Mouse (Mus musculus): ENCODE measurements around the gene Fkrp. TPM values are rescaled to one million over a fixed set of nuclear protein-coding genes. Genes with fewer than 3 reads are reported as not detected.

Fkrp gene
- polyA plus RNA-seq (2021; fragmentation: Nextera tagmentation) = 20.2 and 23.1 TPM in 2 replicates
- long read RNA-seq, experiment 1, transcript Fkrp-201 (3 exons, 2,827 nt) = major isoform, 13 of 54 reads
- long read RNA-seq, experiment 1, partial matches to known transcripts = 7 of 54 reads
- long read RNA-seq, experiment 1, other reads (novel, unspliced or antisense) = 34 of 54 reads
- long read RNA-seq, experiment 2, transcript Fkrp-201 (3 exons, 2,827 nt) = major isoform, 105 of 207 reads
- long read RNA-seq, experiment 2, partial matches to known transcripts = 11 of 207 reads
- long read RNA-seq, experiment 2, other reads (novel, unspliced or antisense) = 91 of 207 reads

GRCm38 (mm10) chr7:16816475-16817122, at the start of gene Fkrp:
Gene Fkrp, minus strand, starts transcription at chr7:16816732.

GRCm38 (mm10) chr7:16842645-16843063, 26.1 kb upstream of the Fkrp start, which contains the start of gene Prkd2:
Gene Prkd2, plus strand, starts transcription at chr7:16842902.

GRCm38 (mm10) chr7:16815351-16815941, 1.1 kb downstream of the Fkrp start, which contains the start of gene Strn4:
Gene Strn4, plus strand, starts transcription at chr7:16815889.

GRCm38 (mm10) chr7:16780825-16781554, 35.5 kb downstream of the Fkrp start, which contains the start of gene Slc1a5:
Gene Slc1a5, plus strand, starts transcription at chr7:16781340.

Other genes with a start within 250 kb of the Fkrp start
- gene Arhgap35, start 201.7 kb downstream of the Fkrp start, polyA plus RNA-seq (2021; fragmentation: Nextera tagmentation) = 11.8 and 13.4 TPM in 2 replicates
- gene Ceacam15, start 141.0 kb downstream of the Fkrp start, polyA plus RNA-seq (2021; fragmentation: Nextera tagmentation) = 0.13 TPM in 1 of 2 replicates, not detected in the other
- gene Ceacam9, start 94.8 kb downstream of the Fkrp start, polyA plus RNA-seq (2021; fragmentation: Nextera tagmentation) = 0.10 TPM in 1 of 2 replicates, not detected in the other
- gene Ap2s1, start 78.3 kb downstream of the Fkrp start, polyA plus RNA-seq (2021; fragmentation: Nextera tagmentation) = 475 and 500 TPM in 2 replicates
- 0.74 and 1.3 TPM in 2 replicates for gene Slc1a5, start 35.4 kb downstream of the Fkrp start, polyA plus RNA-seq (2021; fragmentation: Nextera tagmentation)
- gene Strn4, start 843 bp downstream of the Fkrp start, polyA plus RNA-seq (2021; fragmentation: Nextera tagmentation) = 50.3 and 63.2 TPM in 2 replicates
- 0.85 and 0.94 TPM in 2 replicates for gene Prkd2, start 26.2 kb upstream of the Fkrp start, polyA plus RNA-seq (2021; fragmentation: Nextera tagmentation)
- 9.3 and 10.3 TPM in 2 replicates for gene Dact3, start 58.6 kb upstream of the Fkrp start, polyA plus RNA-seq (2021; fragmentation: Nextera tagmentation)
- 4.5 and 5.7 TPM in 2 replicates for gene Gng8, start 75.1 kb upstream of the Fkrp start, polyA plus RNA-seq (2021; fragmentation: Nextera tagmentation)
- gene Ptgir, start 89.8 kb upstream of the Fkrp start, polyA plus RNA-seq (2021; fragmentation: Nextera tagmentation) = 0.05 and 0.08 TPM in 2 replicates
- gene Calm3, start 107.4 kb upstream of the Fkrp start, polyA plus RNA-seq (2021; fragmentation: Nextera tagmentation) = 493 and 510 TPM in 2 replicates
- gene Pnmal2, start 128.0 kb upstream of the Fkrp start, polyA plus RNA-seq (2021; fragmentation: Nextera tagmentation) = 112 and 113 TPM in 2 replicates
- 64.1 and 64.5 TPM in 2 replicates for gene Pnmal1, start 142.9 kb upstream of the Fkrp start, polyA plus RNA-seq (2021; fragmentation: Nextera tagmentation)
- 9.1 and 9.2 TPM in 2 replicates for gene Gm42372, start 166.4 kb upstream of the Fkrp start, polyA plus RNA-seq (2021; fragmentation: Nextera tagmentation)
- gene Ccdc8, start 176.0 kb upstream of the Fkrp start, polyA plus RNA-seq (2021; fragmentation: Nextera tagmentation) = 0.35 and 0.38 TPM in 2 replicates
- 126 and 137 TPM in 2 replicates for gene Ppp5c, start 211.2 kb upstream of the Fkrp start, polyA plus RNA-seq (2021; fragmentation: Nextera tagmentation)
- 0.30 and 0.78 TPM in 2 replicates for gene Hif3a, start 245.7 kb upstream of the Fkrp start, polyA plus RNA-seq (2021; fragmentation: Nextera tagmentation)